Mouse (Mus musculus): ENCODE results near the gene Rhbdf2. TPM values are rescaled to one million over a fixed set of nuclear protein-coding genes. Genes with fewer than 3 reads are reported as not detected.

The Rhbdf2 gene
- polyA plus RNA-seq, 1 experiment from 2014 or later: 0.77 TPM

- Histone ChIP-seq H3K4me2 (replicated peaks) (no peak overlapping the region), H3K27ac (no peak overlapping the region), H3K4me3 (replicated peaks) (no peak overlapping the region), H3K9me3 (no peaks in the 10 kb centered on the region), H3K9ac (replicated peaks) (no peak overlapping the region), H3K27me3 (peaks cover 48% of the 10 kb centered on the region), H3K4me1 (replicated peaks) (peaks cover 28% of the 10 kb centered on the region), H3K36me3 (no peaks in the 10 kb centered on the region)
- no peak for ATAC-seq
- whole genome bisulfite sequencing: 66% methylated on average over 18 of the region's 18 CpGs
Measured at GRCm38 (mm10) chr11:116648213-116648921, 21.5 kb upstream of the Rhbdf2 start.

DNA sequence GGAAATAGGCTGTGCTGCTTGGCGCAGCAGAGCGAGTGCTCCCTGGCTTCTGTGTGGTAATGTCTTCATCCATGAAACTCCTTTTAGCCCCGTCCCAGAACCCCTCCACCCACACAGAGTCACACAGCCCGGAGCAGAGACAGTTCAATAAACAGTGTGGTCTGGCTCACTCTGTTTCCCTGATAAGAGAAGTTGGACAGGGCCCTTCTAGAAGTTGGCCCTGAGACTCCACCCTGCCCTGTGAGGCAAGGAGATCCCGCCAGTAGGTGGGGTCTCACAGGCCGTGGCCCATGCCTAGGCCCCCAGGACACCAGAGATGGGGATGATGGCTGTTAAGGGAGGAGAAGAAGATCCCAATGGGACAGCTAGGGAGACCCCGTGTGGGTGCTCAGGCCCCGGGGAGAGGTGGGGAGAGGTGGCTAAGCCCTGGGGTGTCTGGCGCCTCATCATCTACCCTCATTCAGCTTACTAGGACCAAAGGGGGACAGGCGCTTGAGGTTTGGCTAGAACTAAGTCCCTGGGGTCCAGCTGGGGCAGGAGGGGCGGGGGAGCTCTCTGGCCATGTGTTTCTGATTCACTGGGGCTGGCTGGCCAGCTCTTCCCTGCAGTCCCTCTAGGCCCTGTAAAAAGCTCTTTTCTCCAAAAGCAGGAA, 20.6 kb upstream of the Rhbdf2 start:
- Histone ChIP-seq H3K9me3 (no peaks in the 10 kb centered on the region), H3K4me3 (replicated peaks) (no peak overlapping the region), H3K27me3 (peaks cover 39% of the 10 kb centered on the region), H3K36me3 (no peaks in the 10 kb centered on the region), H3K9ac (replicated peaks) (no peak overlapping the region), H3K4me2 (replicated peaks) (no peak overlapping the region), H3K4me1 (replicated peaks) (peaks cover 23% of the 10 kb centered on the region), H3K27ac (no peak overlapping the region)
- ATAC-seq: no peak
- WGBS: 66% methylated on average over 11 of the region's 11 CpGs

GRCm38 (mm10) chr11:116646771-116647170, 20.0 kb upstream of the Rhbdf2 start:
- Histone ChIP-seq H3K4me3 (replicated peaks) (no peak overlapping the region), H3K9ac (replicated peaks) (no peak overlapping the region), H3K27ac (no peak overlapping the region), H3K4me2 (replicated peaks) (no peak overlapping the region), H3K4me1 (replicated peaks) (peaks cover 21% of the 10 kb centered on the region), H3K36me3 (no peaks in the 10 kb centered on the region), H3K9me3 (no peaks in the 10 kb centered on the region), H3K27me3 (peaks cover 32% of the 10 kb centered on the region)
- WGBS: 88% methylated on average over 7 of the region's 7 CpGs
- no peak for ATAC-seq

DNA sequence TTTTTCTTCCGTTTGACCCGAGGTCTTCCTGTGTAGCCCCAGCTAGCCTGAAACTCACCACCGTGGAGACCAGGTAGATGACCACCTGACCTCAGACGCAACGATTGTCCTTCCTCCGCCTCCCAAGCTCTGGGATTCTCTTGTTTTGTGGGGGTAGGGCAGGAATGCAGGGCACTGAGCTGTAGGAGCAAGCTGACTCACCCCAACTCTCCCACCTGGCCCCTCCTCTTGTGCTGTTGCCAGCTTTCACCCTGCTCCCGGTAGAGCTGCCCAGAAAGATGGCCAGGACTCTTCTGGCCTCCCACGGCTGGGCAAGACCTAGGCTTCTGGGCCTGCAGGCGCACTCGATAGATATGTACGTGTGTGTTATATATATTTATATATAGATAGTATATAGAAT, 19.3 kb upstream of the Rhbdf2 start:
- Histone ChIP-seq H3K4me2 (replicated peaks) (no peak overlapping the region), H3K4me3 (replicated peaks) (no peak overlapping the region), H3K27me3 (peaks cover 27% of the 10 kb centered on the region), H3K27ac (no peak overlapping the region), H3K9me3 (no peaks in the 10 kb centered on the region), H3K36me3 (no peaks in the 10 kb centered on the region), H3K9ac (replicated peaks) (no peak overlapping the region), H3K4me1 (replicated peaks) (peaks cover 21% of the 10 kb centered on the region)
- 79% methylated on average over 11 of the region's 11 CpGs for WGBS
- no peak for ATAC-seq

- Histone ChIP-seq H3K9ac (replicated peaks) (no peak overlapping the region), H3K4me2 (replicated peaks) (no peak overlapping the region), H3K9me3 (no peaks in the 10 kb centered on the region), H3K4me3 (replicated peaks) (no peak overlapping the region), H3K36me3 (no peaks in the 10 kb centered on the region), H3K27me3 (peaks cover 23% of the 10 kb centered on the region), H3K4me1 (replicated peaks) (peaks cover 18% of the 10 kb centered on the region), H3K27ac (no peak overlapping the region)
- WGBS: 68% methylated on average over 8 of the region's 8 CpGs
- ATAC-seq: no peak
Measured at GRCm38 (mm10) chr11:116645446-116646110, 18.8 kb upstream of the Rhbdf2 start.

- H3K9ac ChIP-seq (replicated peaks): peak overlapping the region; percentile 48
- peaks cover 17% of the 10 kb centered on the region for H3K27me3 ChIP-seq
- no peaks in the 10 kb centered on the region for H3K36me3 ChIP-seq
- peak overlapping the region; percentile 51 for H3K4me2 ChIP-seq (replicated peaks)
- ATAC-seq: no peak
- 45% methylated on average over 21 of the region's 21 CpGs for WGBS
- peaks cover 18% of the 10 kb centered on the region for H3K4me1 ChIP-seq (replicated peaks)
- H3K9me3 ChIP-seq: no peaks in the 10 kb centered on the region
- peak overlapping the region; percentile 41 for H3K27ac ChIP-seq
- no peak overlapping the region for H3K4me3 ChIP-seq (replicated peaks)
Measured at GRCm38 (mm10) chr11:116644225-116645112, 17.6 kb upstream of the Rhbdf2 start.

DNA sequence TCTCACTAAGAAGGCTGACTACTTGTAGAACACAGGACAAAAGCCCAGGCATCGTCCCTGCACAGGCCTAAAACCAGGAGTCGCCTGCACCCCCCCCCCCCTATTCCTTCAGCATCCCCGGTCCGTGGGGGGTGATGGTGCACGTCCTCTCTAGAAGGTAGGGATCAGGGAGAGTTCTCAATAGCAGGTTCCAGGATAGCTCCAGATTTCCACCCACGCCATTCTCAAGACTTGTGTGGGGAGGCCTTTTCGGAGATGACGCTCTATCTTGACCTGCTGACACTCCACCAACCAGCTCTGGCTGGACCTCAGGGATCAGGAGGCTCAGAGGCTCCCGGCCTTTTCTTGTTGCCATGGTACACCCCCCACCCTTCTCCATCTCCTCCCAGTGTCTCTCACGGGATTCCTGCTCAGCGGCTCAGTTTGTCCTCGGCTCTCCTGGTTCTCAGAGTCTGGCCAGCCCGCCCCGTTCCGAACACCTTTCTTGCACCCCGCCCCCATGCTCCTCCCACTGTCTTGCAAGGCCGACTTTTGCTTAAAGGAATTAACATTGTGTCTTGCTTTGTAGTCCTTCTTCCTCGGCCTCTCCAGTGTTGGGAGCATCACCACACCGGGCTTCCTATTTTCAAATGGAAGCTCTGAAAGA, 16.9 kb upstream of the Rhbdf2 start:
- H3K9me3 ChIP-seq: no peaks in the 10 kb centered on the region
- 4% methylated on average over 19 of the region's 19 CpGs for WGBS
- ATAC-seq: peak; percentile 70; the same call in 1 of the 2 replicates
- peaks cover 18% of the 10 kb centered on the region for H3K4me1 ChIP-seq (replicated peaks)
- peak overlapping the region; percentile 51 for H3K4me2 ChIP-seq (replicated peaks)
- H3K4me3 ChIP-seq (replicated peaks): peak overlapping the region; percentile 16
- peak overlapping the region; percentile 48 for H3K9ac ChIP-seq (replicated peaks)
- peak overlapping the region; percentile 41 for H3K27ac ChIP-seq
- peaks cover 13% of the 10 kb centered on the region for H3K27me3 ChIP-seq
- H3K36me3 ChIP-seq: no peaks in the 10 kb centered on the region

- Histone ChIP-seq H3K27ac (peak overlapping the region; percentile 41; the same call in 1 of the 2 replicates), H3K9ac (replicated peaks) (peak overlapping the region; percentile 48), H3K4me3 (replicated peaks) (peak overlapping the region; percentile 16), H3K27me3 (peaks cover 7% of the 10 kb centered on the region; the same call in 1 of the 2 replicates), H3K36me3 (no peaks in the 10 kb centered on the region), H3K4me1 (replicated peaks) (peaks cover 18% of the 10 kb centered on the region), H3K4me2 (replicated peaks) (peak overlapping the region; percentile 51), H3K9me3 (no peaks in the 10 kb centered on the region)
- peak; percentile 90 for ATAC-seq
- 38% methylated on average over 14 of the region's 14 CpGs for WGBS
Measured at GRCm38 (mm10) chr11:116642681-116643578, 16.1 kb upstream of the Rhbdf2 start.

DNA sequence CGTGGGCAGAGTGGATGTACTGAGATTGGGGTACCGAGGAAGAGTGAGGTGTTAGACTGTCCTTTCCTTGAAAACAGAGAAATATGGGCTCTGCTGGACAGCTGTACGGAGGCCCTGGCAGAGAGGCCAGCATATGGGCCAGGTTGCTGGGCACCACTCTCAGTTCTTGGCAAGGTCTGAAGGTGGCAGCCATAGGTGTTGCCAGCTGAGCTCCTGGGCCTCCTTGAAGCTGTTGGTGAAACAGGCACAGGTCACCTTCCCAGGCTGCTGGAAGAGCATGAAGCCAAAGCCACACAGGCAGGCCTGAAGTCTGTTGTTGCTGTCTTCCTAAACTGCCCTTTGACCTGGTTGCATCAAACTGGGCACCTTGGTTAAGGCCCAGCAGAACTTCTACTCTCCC, 14.9 kb upstream of the Rhbdf2 start:
- Histone ChIP-seq H3K9ac (replicated peaks) (no peak overlapping the region), H3K27me3 (peaks cover 7% of the 10 kb centered on the region; the same call in 1 of the 2 replicates), H3K4me3 (replicated peaks) (no peak overlapping the region), H3K36me3 (no peaks in the 10 kb centered on the region), H3K27ac (no peak overlapping the region), H3K4me1 (replicated peaks) (peaks cover 18% of the 10 kb centered on the region), H3K4me2 (replicated peaks) (no peak overlapping the region), H3K9me3 (no peaks in the 10 kb centered on the region)
- ATAC-seq: no peak
- WGBS: 74% methylated on average over 3 of the region's 3 CpGs

- H3K4me3 ChIP-seq (replicated peaks): no peak overlapping the region
- WGBS: 44% methylated on average over 5 of the region's 5 CpGs
- H3K4me2 ChIP-seq (replicated peaks): no peak overlapping the region
- H3K4me1 ChIP-seq (replicated peaks): peaks cover 18% of the 10 kb centered on the region
- no peak for ATAC-seq
- H3K9me3 ChIP-seq: no peaks in the 10 kb centered on the region
- no peaks in the 10 kb centered on the region for H3K36me3 ChIP-seq
- no peak overlapping the region for H3K27ac ChIP-seq
- peaks cover 7% of the 10 kb centered on the region; the same call in 1 of the 2 replicates for H3K27me3 ChIP-seq
- H3K9ac ChIP-seq (replicated peaks): no peak overlapping the region
Measured at GRCm38 (mm10) chr11:116641168-116641567, 14.3 kb upstream of the Rhbdf2 start.
